Mouse (Mus musculus): ENCODE measurements around the gene C1qtnf6.

The C1qtnf6 gene

GRCm38 (mm10) chr15:78515759-78516158, 15.5 kb downstream of the C1qtnf6 start:
- ATAC-seq (ENCODE audit: low TSS enrichment) = no peak

- peak; percentile 42; the same call in 1 of the 2 replicates for ATAC-seq (ENCODE audit: low TSS enrichment)
Measured at GRCm38 (mm10) chr15:78514393-78515146, 16.6 kb downstream of the C1qtnf6 start.

- ATAC-seq (ENCODE audit: low TSS enrichment) = no peak
Measured at GRCm38 (mm10) chr15:78513019-78513418, 18.2 kb downstream of the C1qtnf6 start.

- ATAC-seq (ENCODE audit: low TSS enrichment) = no peak
Measured at GRCm38 (mm10) chr15:78511951-78512350, 19.3 kb downstream of the C1qtnf6 start.

GRCm38 (mm10) chr15:78510736-78511135, 20.5 kb downstream of the C1qtnf6 start:
- ATAC-seq (ENCODE audit: low TSS enrichment) = no peak

DNA sequence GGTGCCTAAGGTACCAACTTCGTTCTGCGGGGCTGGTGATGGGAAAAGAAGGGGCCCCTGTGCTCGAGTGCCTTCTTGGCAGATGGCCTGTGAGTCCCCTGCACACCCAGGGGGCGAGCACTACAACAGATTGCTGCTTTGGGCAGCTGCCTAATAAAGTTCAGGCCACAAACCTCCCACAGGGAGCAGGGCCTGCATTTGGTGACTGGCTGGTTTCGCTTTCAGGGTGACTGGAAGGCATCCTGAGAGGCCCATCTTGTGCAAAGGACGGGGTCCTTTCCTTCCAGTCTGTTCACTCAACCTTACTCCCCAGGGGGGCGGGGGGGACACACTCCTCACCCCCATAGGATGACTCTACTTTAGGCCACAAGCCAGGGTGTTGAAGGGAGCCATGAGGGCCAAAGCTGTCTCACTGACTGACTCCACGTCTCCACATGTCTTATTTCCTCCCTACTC, 21.1 kb downstream of the C1qtnf6 start:
- ATAC-seq (ENCODE audit: low TSS enrichment) = no peak

DNA sequence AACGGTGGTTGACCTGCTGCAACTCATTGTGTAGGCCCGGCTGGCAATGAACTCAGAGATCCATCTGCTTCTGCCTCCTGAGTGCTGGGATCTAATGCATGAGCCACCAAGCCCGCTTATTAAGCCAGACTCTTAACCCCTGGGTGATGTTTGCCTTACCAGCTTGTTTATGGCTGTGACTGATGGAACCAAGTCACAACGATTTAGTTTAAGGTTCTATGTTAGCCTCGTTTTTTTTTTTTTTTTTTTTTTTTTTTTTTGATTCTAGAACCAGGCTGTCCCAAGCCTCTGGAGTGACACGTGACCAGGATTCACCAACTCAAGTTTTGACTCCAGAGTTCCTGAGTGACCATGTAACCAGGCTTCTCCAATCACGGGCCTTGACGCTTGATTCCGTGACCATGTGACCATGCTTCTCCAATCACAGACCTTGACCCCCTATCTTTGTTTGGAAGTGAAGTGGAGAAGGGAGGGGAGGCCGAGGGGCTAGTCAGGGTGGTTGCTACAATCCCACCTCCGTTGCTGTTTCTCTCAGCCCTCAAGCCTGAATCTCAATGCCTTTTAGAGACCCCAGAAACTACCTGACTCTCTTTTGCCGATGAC, 21.8 kb downstream of the C1qtnf6 start:
- no peak for ATAC-seq (ENCODE audit: low TSS enrichment)

DNA sequence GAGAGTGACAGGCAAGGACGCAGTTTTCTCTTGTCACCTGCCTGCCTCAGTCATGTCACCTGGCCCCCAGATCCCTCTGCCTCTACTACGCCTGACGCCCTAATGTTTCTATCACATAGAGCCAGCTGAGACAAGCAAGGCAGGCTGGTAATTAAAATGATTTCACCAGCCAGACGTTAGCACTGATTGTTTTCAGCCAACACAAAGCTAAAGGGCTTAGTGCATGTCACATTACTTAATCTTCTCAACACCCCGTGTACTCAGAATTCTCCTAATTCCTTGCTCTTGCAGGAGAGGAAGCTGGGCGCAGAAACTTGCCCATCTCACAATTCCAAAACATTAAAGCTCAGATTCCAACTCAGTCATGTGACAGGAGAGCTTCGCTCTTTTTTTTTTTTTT, 22.8 kb downstream of the C1qtnf6 start:
- no peak for ATAC-seq (ENCODE audit: low TSS enrichment)

GRCm38 (mm10) chr15:78505541-78505940, 25.7 kb downstream of the C1qtnf6 start:
- ATAC-seq (ENCODE audit: low TSS enrichment) = no peak

- ATAC-seq (ENCODE audit: low TSS enrichment) = no peak
Measured at GRCm38 (mm10) chr15:78504816-78505215, 26.4 kb downstream of the C1qtnf6 start.

DNA sequence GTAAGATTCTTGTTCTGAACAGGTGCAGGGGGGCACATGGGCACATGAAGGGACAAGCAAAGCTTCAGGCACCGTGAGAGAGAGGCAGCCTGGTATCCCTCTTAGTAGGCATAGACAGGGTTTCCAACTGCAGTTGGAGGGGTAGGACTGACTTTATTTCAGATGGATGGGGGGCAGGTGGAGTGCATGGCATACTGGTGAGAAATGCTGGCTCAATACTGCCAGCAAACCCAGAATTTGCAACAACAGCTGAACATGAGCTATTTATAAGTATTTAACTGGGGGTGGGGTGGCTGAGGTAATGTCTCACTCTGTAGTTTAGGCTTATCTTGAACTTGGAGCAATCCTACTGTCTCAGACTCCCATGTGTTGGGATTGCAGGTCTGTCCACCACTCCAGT, 27.2 kb downstream of the C1qtnf6 start:
- ATAC-seq (ENCODE audit: low TSS enrichment) = no peak

DNA sequence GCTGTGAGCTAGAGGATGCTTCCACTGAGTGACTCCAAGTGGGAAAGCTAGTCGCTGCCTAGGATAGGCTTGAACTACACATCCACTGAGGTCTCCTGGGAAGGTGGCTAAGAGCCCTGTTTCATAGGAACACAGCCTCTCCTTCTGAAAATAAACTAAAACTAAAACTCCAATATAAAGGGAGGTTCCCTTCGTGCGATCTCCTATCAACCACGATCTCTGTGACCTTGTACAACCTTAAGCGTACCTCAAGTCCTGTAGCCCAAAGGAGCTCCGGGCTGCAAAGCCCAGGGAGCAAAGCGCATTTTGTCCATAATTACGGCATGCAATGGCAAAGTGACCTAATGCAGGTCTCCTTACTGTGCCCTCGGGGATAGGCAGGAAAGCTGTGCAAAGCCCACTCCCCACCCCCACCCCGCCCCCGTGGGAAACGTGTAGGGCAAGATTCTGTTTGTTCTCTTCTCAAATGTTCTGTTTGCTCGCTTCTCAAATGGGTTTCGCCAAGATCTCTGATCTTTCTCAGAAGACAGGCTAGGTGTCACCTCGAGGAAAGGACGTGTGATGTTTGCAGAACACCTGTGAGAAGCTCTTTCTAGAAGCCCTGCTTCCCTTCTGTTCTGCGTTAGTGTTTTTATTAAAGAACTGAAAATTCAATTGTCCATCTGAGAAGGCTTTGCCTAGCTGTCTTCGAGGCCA, 28.6 kb downstream of the C1qtnf6 start:
- no peak for ATAC-seq (ENCODE audit: low TSS enrichment)

DNA sequence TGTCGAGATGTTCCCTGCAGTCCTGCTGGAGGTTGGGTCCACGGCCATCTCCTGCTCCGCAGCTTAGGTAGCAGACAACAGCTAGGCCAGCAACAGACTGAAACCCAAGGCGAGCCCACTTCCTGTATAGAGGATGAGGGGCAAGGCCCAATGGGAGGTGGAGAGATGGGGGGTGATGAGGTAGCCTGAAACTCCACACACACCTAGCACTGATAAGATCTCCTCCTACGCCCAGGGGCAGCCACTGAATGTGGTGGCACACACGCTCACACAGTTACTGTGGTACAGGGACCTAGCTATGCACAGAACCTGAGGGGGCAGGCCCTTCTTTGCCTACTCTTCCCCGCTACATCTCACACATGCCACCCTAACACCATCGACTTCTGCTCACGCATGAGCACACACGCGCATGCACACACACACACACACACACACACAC, 36.2 kb downstream of the C1qtnf6 start, which contains the start of gene Il2rb:
Gene Il2rb, minus strand, starts transcription at position 304 of the 439 bp plus-strand sequence.
- ATAC-seq (ENCODE audit: low TSS enrichment) = no peak

GRCm38 (mm10) chr15:78493401-78494010, 37.7 kb downstream of the C1qtnf6 start:
- no peak for ATAC-seq (ENCODE audit: low TSS enrichment)

DNA sequence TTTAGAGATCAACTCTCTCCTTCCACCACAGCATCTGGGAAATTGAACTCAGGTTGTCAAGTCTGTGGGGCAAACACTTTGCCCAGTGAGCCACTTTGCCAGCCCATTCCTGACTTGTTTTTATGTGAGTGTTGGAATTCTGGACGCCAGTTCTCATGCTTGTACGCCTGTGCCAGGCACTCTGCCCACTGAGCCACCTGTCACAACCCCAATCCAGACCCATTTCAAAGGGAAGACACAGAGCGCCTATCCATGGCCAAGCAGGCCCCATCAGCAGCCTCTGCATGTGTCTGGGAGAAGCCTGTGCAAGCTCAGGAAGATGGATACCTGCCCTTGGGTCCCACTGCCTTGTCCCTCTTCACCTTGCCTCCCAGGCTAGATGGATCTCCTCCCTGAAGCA, 39.9 kb downstream of the C1qtnf6 start:
- ATAC-seq (ENCODE audit: low TSS enrichment) = no peak

DNA sequence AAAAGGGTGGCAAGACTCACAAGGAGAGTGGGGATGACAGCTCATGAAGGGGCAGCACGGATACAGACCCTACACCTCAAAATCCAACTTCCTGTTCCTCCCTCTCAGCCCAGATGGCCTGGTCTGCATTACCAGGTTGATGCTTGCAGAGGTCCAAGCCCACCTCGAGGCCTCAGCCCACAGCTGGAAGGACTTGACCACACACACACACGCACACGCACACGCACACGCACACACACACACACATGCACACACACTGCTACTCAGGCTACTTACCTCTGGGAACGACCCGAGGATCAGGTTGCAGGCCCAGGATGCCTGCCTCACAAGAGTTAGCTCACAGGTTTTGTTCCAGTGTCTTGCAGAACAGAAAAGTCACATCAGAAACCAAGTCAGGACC, 41.3 kb downstream of the C1qtnf6 start:
- ATAC-seq (ENCODE audit: low TSS enrichment) = no peak

DNA sequence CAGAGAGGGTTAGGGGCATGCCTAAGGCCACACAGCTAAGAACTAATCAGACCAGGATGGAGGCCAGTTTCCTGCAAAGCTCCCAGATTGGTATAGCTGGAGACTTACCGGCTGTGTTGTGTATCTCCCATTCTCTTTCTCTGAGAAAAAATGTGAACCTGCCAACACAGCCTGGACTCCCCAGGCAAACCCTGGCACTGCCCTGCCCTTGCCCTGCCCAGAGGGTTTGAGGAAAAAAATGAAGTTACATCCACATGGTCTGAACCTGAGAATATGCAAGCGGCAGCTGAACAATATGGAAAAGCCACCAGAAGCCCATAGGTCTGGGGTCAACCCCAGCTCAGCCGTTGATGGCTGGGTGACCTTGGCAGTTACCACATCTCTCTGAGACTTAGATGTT, 42.0 kb downstream of the C1qtnf6 start:
- no peak for ATAC-seq (ENCODE audit: low TSS enrichment)

DNA sequence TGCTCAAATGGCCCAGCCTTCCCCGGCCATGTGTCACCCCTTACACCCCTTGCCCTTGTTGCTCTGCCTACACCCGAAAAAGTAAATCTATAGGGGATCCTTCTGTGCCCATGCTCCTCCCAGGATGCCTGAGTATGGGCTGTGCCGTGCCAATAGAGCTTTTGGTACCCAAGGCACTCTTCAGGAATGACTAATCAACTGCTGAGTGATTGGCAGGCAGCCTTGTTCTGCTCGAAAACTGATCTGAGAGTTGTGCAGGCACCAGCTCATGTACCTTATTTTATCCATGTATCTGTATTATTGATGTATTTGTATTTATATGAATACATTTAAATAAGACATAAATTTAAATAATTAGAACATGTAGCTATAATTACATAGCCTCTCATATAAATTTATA, 44.1 kb downstream of the C1qtnf6 start:
- no peak for ATAC-seq (ENCODE audit: low TSS enrichment)

GRCm38 (mm10) chr15:78486564-78486963, 44.7 kb downstream of the C1qtnf6 start:
- ATAC-seq (ENCODE audit: low TSS enrichment) = no peak

- peak; percentile 57; the same call in 1 of the 2 replicates for ATAC-seq (ENCODE audit: low TSS enrichment)
Measured at GRCm38 (mm10) chr15:78483311-78483710, 47.9 kb downstream of the C1qtnf6 start.

DNA sequence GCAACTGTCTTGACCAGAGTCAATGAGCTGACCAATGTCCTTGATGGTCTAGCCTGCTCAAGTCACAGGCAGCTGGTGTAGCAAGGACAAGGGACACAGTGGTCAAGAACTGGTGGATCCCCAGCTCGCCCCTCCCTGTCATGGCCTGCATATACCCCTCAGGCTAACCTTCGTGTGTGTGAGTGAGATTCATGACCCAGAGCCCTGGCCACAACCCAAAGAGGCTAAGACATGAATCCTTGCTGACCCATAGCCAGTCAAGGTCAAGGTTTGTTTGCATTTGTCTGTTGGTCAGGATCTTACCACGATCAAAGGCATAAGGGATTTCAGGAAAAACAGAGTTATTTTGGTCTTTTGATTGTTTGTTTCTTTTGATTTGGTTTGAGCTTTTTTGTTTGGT, 48.7 kb downstream of the C1qtnf6 start:
- no peak for ATAC-seq (ENCODE audit: low TSS enrichment)

DNA sequence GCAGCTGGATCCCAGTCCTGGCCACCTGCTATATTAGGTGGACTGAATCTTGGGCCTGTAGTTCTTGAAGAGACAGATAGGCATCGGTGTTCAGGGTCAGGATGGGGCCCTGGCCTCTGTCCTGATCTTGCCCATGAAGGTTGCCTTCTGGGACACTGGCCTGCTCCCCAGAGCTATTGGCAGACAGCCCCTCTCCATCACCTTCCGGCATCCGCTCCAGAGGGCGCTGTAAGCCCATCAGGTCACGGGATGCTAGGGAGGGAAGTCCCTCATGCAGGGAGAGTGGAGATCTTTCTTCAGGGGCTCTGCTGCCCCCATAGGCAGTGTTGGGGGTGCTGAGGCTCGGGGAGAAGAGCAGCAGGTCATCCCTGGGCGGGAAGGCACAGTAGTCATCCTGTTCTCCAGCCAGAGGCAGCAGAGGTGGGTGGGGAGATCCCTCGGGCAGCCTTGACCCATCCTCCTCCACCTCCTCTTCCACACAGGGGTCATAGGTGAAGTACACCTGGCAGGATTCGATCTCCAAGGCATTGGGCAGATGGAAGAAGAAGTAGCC, 49.7 kb downstream of the C1qtnf6 start:
- ATAC-seq (ENCODE audit: low TSS enrichment) = no peak

All from frontal cortex, adult (tissue).